Mouse (Mus musculus): ENCODE data around the gene Tsnax. TPM values are rescaled to one million over a fixed set of nuclear protein-coding genes. Genes with fewer than 3 reads are reported as not detected.

Gene Tsnax
- polyA plus RNA-seq, 1 experiment from 2014 or later = 129 TPM

DNA sequence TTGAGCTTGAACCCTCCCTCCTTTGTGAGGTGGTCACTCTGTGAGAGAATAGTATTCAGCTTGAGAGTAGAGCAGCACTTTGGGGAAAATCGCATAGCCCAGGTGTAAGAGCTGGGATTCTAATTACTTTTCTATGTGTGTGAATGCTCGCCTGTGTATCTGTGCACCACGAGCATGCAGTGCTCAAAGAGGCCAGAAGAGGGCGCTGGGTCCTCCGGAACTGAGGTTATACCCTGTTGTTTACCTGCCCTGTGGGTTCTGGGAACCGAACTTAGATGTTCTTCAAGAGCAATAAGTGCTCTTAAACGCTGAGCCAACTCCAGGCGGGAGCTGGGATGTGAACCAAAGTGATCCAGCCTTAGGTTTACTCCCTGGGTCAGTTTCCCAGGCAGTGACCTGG lies 32.0 kb upstream of the Tsnax start:
- no peak overlapping the region for H3K4me2 ChIP-seq (replicated peaks; ENCODE audit: low read depth, low read length)
- H3K27ac ChIP-seq (ENCODE audit: low read length) = no peak overlapping the region
- H3K27me3 ChIP-seq (ENCODE audit: insufficient read depth, low read length) = no peaks in the 10 kb centered on the region
- H3K4me3 ChIP-seq (ENCODE audit: low read length) = no peak overlapping the region
- H3K9me3 ChIP-seq (ENCODE audit: low read length) = peaks cover 11% of the 10 kb centered on the region; the same call in 1 of the 2 replicates
- H3K4me1 ChIP-seq (ENCODE audit: insufficient read depth, low read length) = no peaks in the 10 kb centered on the region
- H3K36me3 ChIP-seq (ENCODE audit: insufficient read depth, low read length) = no peaks in the 10 kb centered on the region
- WGBS = 80% methylated on average over 8 of the region's 8 CpGs
- no peak overlapping the region for H3K9ac ChIP-seq (replicated peaks; ENCODE audit: low read length)
- no peak for ATAC-seq (ENCODE audit: low FRiP score, low TSS enrichment)

DNA sequence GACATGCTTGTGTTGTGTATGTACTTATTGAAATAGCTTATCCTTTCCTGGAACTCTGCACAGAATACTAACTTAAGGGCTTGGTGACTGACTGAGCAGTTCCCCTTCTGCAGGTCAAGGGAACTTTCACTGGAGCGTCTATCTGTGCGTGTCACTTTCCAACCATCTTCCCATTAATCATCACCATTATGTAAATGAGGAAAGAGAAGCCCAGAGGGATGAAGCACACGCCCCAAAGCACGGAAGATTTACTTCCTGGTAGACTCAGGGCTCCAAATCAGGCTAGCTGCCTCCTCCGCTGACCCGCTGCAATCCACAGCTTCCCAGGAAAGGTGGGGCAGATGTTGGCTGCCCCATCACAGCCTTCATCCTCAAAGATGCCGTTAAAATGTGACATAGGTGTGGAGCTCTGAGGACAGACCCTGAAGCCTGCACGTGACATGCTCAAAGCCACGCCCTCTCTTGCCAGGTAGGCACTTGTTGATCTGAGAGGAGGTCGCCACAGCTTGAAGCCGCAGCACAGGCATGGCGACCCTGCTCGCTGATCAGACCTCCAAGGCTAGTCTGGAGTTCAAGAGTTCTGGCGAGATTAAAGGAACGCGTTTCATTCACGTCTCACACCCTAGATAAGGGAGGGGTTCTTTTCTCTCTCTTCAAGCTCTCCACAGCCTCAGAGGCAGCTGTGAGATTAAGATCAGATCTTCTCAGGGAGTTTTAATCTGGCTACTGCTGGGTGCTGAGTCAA lies 21.7 kb upstream of the Tsnax start:
- ATAC-seq (ENCODE audit: low FRiP score, low TSS enrichment) = no peak
- Histone ChIP-seq H3K9me3 (ENCODE audit: low read length) (no peaks in the 10 kb centered on the region), H3K4me3 (ENCODE audit: low read length) (peak overlapping the region; percentile 26), H3K27me3 (ENCODE audit: insufficient read depth, low read length) (no peaks in the 10 kb centered on the region), H3K9ac (replicated peaks; ENCODE audit: low read length) (peak overlapping the region; percentile 32), H3K4me2 (replicated peaks; ENCODE audit: low read depth, low read length) (peak overlapping the region; percentile 42), H3K36me3 (ENCODE audit: insufficient read depth, low read length) (no peaks in the 10 kb centered on the region), H3K4me1 (ENCODE audit: insufficient read depth, low read length) (peaks cover 8% of the 10 kb centered on the region; the same call in 1 of the 2 replicates), H3K27ac (ENCODE audit: low read length) (no peak overlapping the region)
- WGBS = 12% methylated on average over 17 of the region's 17 CpGs

DNA sequence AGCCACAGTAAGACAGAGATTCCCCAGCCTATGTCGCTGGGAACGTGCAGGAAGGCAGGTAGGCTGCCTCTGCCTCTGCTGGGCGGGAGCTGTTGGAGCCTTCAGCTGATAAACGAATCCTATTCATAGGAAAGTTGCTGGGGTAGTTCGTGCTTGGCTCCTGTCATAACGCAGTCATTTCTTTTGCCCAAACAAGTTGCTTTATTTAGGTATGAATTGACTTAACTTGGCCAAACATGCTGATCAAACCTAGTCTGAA lies 21.2 kb upstream of the Tsnax start:
- Histone ChIP-seq H3K36me3 (ENCODE audit: insufficient read depth, low read length) (no peaks in the 10 kb centered on the region), H3K9me3 (ENCODE audit: low read length) (no peaks in the 10 kb centered on the region), H3K27me3 (ENCODE audit: insufficient read depth, low read length) (no peaks in the 10 kb centered on the region), H3K27ac (ENCODE audit: low read length) (no peak overlapping the region), H3K9ac (replicated peaks; ENCODE audit: low read length) (no peak overlapping the region), H3K4me1 (ENCODE audit: insufficient read depth, low read length) (peaks cover 8% of the 10 kb centered on the region; the same call in 1 of the 2 replicates), H3K4me3 (ENCODE audit: low read length) (peak overlapping the region; percentile 26; the same call in 1 of the 2 replicates), H3K4me2 (replicated peaks; ENCODE audit: low read depth, low read length) (peak overlapping the region; percentile 42; the same call in 1 of the 2 replicates)
- WGBS = 29% methylated on average over 6 of the region's 6 CpGs
- no peak for ATAC-seq (ENCODE audit: low FRiP score, low TSS enrichment)

DNA sequence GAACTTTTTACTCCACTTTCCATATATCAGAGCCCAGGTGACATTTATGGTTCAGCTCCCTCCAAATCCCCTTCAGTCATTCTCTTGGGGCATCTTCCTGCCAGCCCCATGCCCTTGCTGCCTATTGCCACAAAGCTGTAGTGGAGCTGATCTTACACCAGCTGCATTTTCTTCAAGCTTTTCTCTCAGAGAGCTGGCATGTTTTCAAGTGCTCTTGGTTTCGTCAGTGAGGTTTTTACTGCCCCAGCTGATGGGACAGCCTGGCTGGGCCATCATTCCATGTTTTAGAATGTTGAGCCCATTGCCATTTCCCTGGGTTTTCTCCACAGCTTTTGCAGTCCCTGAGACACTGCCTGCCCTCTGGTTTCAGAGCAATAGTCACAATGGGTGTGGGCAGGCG lies 17.0 kb upstream of the Tsnax start:
- H3K4me1 ChIP-seq (ENCODE audit: insufficient read depth, low read length) = peaks cover 7% of the 10 kb centered on the region; the same call in 1 of the 2 replicates
- no peak overlapping the region for H3K27ac ChIP-seq (ENCODE audit: low read length)

DNA sequence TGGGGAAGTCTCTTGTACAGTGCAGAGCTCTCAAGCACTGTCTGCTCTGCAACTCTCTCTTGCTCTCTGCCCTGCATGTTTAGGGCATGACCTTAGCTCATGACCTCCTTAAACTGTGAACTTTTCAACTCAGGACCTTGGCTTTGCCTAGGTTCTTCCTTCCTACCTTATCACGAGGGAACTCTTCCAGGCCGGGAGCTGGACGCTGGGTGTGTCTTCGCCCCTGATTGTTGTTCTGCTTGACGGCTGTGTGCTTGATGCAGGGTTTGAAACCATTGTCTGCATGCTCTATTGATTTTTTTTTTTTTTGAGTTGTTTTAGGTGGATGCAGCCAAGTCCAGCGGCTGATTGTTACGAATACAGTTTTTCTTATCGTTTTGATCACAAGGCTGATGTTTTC lies 11.3 kb downstream of the Tsnax start:
- no peaks in the 10 kb centered on the region for H3K27me3 ChIP-seq (ENCODE audit: insufficient read depth, low read length)
- ATAC-seq (ENCODE audit: low FRiP score, low TSS enrichment) = no peak
- H3K4me1 ChIP-seq (ENCODE audit: insufficient read depth, low read length) = no peaks in the 10 kb centered on the region
- no peak overlapping the region for H3K9ac ChIP-seq (replicated peaks; ENCODE audit: low read length)
- H3K27ac ChIP-seq (ENCODE audit: low read length) = no peak overlapping the region
- no peaks in the 10 kb centered on the region for H3K9me3 ChIP-seq (ENCODE audit: low read length)
- no peak overlapping the region for H3K4me2 ChIP-seq (replicated peaks; ENCODE audit: low read depth, low read length)
- no peak overlapping the region for H3K4me3 ChIP-seq (ENCODE audit: low read length)
- H3K36me3 ChIP-seq (ENCODE audit: insufficient read depth, low read length) = peaks cover 34% of the 10 kb centered on the region
- WGBS = 90% methylated on average over 8 of the region's 8 CpGs

More for the DNA sequence above, 17.0 kb upstream of the Tsnax start:
- Histone ChIP-seq H3K4me2 (replicated peaks; ENCODE audit: low read depth, low read length) (no peak overlapping the region), H3K36me3 (ENCODE audit: insufficient read depth, low read length) (no peaks in the 10 kb centered on the region), H3K9me3 (ENCODE audit: low read length) (peaks cover 12% of the 10 kb centered on the region; the same call in 1 of the 2 replicates), H3K4me3 (ENCODE audit: low read length) (no peak overlapping the region), H3K27me3 (ENCODE audit: insufficient read depth, low read length) (no peaks in the 10 kb centered on the region), H3K9ac (replicated peaks; ENCODE audit: low read length) (no peak overlapping the region)
- ATAC-seq (ENCODE audit: low FRiP score, low TSS enrichment) = no peak
- 75% methylated on average over 2 of the region's 2 CpGs for WGBS

DNA sequence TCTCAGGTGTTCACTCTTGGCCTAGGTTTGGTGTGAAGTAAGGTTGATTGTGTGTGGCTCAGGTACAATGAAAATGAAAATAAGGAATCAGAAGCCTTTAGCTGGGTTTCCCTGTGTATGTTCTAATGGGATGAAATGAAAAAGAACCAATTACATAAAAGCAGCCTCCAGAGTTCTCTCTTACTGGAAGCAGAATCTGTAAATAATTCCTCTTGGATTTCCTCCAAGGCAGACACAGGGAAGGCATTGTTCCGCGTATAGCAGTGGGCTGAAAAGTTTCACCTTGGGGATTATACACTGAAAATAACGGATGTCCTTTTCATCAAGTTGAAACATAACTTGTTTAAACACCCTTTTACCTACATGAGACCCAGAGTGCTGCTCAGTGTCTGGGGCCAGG lies 14.4 kb downstream of the Tsnax start:
- no peak overlapping the region for H3K4me3 ChIP-seq (ENCODE audit: low read length)
- ATAC-seq (ENCODE audit: low FRiP score, low TSS enrichment) = no peak
- H3K9me3 ChIP-seq (ENCODE audit: low read length) = no peaks in the 10 kb centered on the region
- WGBS = 71% methylated on average over 3 of the region's 3 CpGs
- no peaks in the 10 kb centered on the region for H3K4me1 ChIP-seq (ENCODE audit: insufficient read depth, low read length)
- peaks cover 56% of the 10 kb centered on the region for H3K36me3 ChIP-seq (ENCODE audit: insufficient read depth, low read length)
- no peak overlapping the region for H3K9ac ChIP-seq (replicated peaks; ENCODE audit: low read length)
- no peaks in the 10 kb centered on the region for H3K27me3 ChIP-seq (ENCODE audit: insufficient read depth, low read length)
- no peak overlapping the region for H3K4me2 ChIP-seq (replicated peaks; ENCODE audit: low read depth, low read length)
- H3K27ac ChIP-seq (ENCODE audit: low read length) = no peak overlapping the region

DNA sequence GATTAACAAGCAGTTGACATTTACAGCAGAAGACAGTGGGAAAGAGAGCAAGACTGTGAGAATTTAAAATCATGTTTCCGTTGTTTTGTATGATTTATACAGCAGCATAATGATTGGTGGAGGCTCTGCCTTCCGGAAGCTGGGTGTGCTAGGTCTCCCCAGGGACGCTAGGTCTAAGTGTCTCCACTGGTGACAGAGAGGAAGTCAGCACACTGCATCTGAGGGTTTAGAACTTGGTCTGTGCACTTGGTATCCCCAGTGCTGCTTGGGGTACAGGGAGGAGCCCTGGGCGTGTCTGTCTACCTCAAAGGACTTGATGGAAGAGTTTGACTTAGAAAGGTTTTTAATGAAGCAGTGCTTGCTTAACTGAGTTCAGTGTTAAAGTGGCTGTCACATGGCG lies 16.0 kb downstream of the Tsnax start:
- WGBS = 93% methylated on average over 5 of the region's 5 CpGs

DNA sequence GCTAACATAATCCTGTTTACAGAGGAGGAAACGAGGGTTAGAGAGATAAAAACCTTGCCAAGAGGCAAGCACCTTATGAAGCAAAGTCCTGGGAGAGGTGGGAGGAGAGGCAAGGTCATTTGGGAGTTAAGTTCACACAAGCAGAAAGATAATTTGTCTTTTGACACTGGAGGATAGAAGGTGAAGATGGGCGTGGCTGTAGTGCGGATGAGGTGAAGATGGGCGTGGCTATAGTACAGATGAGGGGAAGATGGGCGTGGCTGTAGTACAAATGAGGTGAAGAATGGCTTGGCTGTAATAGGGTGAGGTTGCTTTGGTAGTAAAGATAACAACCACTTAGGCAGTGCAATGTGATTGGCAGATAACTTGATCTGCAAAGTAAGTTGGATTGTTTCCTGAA lies 18.5 kb downstream of the Tsnax start:
- Histone ChIP-seq H3K36me3 (ENCODE audit: insufficient read depth, low read length) (peaks cover 46% of the 10 kb centered on the region), H3K27ac (ENCODE audit: low read length) (no peak overlapping the region), H3K9ac (replicated peaks; ENCODE audit: low read length) (no peak overlapping the region), H3K4me1 (ENCODE audit: insufficient read depth, low read length) (no peaks in the 10 kb centered on the region), H3K4me2 (replicated peaks; ENCODE audit: low read depth, low read length) (no peak overlapping the region), H3K4me3 (ENCODE audit: low read length) (no peak overlapping the region), H3K27me3 (ENCODE audit: insufficient read depth, low read length) (no peaks in the 10 kb centered on the region), H3K9me3 (ENCODE audit: low read length) (no peaks in the 10 kb centered on the region)
- ATAC-seq (ENCODE audit: low FRiP score, low TSS enrichment) = no peak
- WGBS = 74% methylated on average over 5 of the region's 5 CpGs

More for the DNA sequence above, 16.0 kb downstream of the Tsnax start:
- H3K9ac ChIP-seq (replicated peaks; ENCODE audit: low read length) = no peak overlapping the region
- no peak overlapping the region for H3K4me3 ChIP-seq (ENCODE audit: low read length)
- no peaks in the 10 kb centered on the region for H3K9me3 ChIP-seq (ENCODE audit: low read length)
- no peaks in the 10 kb centered on the region for H3K27me3 ChIP-seq (ENCODE audit: insufficient read depth, low read length)
- H3K36me3 ChIP-seq (ENCODE audit: insufficient read depth, low read length) = peaks cover 58% of the 10 kb centered on the region
- ATAC-seq (ENCODE audit: low FRiP score, low TSS enrichment) = no peak
- H3K4me1 ChIP-seq (ENCODE audit: insufficient read depth, low read length) = no peaks in the 10 kb centered on the region
- H3K4me2 ChIP-seq (replicated peaks; ENCODE audit: low read depth, low read length) = no peak overlapping the region
- H3K27ac ChIP-seq (ENCODE audit: low read length) = no peak overlapping the region

DNA sequence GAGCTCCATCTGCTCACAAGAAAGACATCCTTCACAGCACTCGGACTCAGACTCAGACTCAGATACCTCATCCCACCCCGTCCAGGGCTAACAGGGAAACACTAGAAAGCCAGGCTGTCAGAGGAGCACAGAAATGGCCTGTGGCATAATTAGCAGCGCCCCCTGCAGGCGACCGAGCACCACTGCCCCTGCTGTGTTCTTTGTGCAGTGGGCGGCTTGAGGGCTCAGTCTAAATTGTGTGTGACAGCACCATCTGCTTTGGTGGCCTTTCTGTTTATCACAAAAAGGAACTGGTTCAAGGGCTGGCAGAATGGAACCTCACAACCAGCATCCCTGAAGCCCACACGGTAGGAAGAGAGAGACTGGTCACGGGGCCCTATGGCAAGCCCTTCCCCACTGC lies 21.9 kb downstream of the Tsnax start:
- Histone ChIP-seq H3K4me1 (ENCODE audit: insufficient read depth, low read length) (no peaks in the 10 kb centered on the region), H3K36me3 (ENCODE audit: insufficient read depth, low read length) (peaks cover 42% of the 10 kb centered on the region), H3K27me3 (ENCODE audit: insufficient read depth, low read length) (no peaks in the 10 kb centered on the region), H3K9ac (replicated peaks; ENCODE audit: low read length) (no peak overlapping the region), H3K4me2 (replicated peaks; ENCODE audit: low read depth, low read length) (no peak overlapping the region), H3K4me3 (ENCODE audit: low read length) (no peak overlapping the region), H3K9me3 (ENCODE audit: low read length) (peaks cover under 1% of the 10 kb centered on the region; the same call in 1 of the 2 replicates), H3K27ac (ENCODE audit: low read length) (no peak overlapping the region)
- ATAC-seq (ENCODE audit: low FRiP score, low TSS enrichment) = no peak
- WGBS = 46% methylated on average over 8 of the region's 8 CpGs

DNA sequence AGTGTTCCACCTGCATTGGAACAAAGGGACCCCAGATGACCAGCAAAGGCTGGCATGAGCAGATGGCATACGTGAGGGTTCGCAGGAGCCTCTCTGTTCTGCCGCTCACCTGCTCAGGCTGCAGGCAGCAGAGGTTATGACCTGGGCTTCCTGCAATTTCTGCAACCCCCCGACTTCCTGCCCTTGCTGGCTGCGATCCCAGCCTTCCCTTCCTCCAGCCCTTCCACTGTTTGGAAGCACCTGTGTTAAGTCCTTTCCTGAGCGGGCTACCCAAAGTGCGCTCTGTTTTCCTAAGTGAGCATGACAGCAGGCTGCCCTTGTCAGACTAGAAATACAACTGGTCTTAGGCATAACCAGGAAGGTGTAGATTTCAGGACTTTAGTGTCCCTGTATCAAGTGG lies 24.3 kb downstream of the Tsnax start:
- Histone ChIP-seq H3K36me3 (ENCODE audit: insufficient read depth, low read length) (peaks cover 36% of the 10 kb centered on the region), H3K4me3 (ENCODE audit: low read length) (no peak overlapping the region), H3K27ac (ENCODE audit: low read length) (no peak overlapping the region), H3K9ac (replicated peaks; ENCODE audit: low read length) (no peak overlapping the region), H3K27me3 (ENCODE audit: insufficient read depth, low read length) (no peaks in the 10 kb centered on the region), H3K4me1 (ENCODE audit: insufficient read depth, low read length) (0 out of 2 replicates have a peak, but pooled peaks cover 2% of the 10 kb centered on the region), H3K4me2 (replicated peaks; ENCODE audit: low read depth, low read length) (no peak overlapping the region), H3K9me3 (ENCODE audit: low read length) (peaks cover 10% of the 10 kb centered on the region; the same call in 1 of the 2 replicates)
- 51% methylated on average over 7 of the region's 7 CpGs for WGBS
- ATAC-seq (ENCODE audit: low FRiP score, low TSS enrichment) = no peak
